Mouse (Mus musculus): Measurements from ENCODE around the gene Tnfrsf13b. TPM values are rescaled to one million over a fixed set of nuclear protein-coding genes. Genes with fewer than 3 reads are reported as not detected.

Gene Tnfrsf13b
- 11.5 and 17.7 TPM in 2 replicates for polyA plus RNA-seq (2015; fragmentation: Nextera tagmentation; extraction: Ambion mirVana)

DNA sequence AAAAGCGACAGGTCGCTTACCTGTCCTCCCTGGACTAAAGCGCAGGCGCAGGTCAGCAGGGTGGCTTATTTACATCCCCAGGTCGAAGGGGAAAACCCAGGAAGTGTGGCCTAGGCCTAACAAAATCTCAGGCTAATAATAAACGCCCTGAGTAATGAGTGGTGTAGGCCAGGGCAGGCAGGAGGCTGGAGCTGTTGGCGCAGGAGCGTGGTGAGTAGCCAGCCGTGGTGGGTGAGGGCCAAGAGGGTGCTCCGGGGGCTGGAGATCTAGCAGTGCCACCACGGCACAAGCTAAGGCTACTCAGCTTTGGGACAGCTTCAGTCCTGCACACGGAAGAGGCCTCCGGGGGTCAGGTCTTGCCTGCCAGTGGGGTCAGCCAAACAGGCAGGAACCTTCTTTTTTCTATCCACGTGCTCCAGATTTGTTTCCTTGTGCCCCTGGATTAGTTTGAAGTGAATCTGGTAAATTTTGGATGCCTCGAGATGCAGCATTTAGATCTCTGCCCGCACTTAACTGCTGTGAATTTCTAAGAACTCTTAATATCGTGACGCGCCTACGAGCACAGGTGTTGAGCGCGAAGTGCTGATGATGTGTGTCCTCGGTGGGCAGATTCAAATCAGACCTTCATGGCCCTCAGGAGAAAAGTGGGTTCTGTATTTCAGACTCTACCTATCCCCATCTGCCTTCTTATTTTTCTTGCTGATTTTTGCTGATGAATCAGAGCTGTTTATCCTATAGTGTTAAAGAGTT lies at the start of gene Tnfrsf13b:
Gene Tnfrsf13b (plus strand): TSS at position 150 of the 750 bp plus-strand sequence.

DNA sequence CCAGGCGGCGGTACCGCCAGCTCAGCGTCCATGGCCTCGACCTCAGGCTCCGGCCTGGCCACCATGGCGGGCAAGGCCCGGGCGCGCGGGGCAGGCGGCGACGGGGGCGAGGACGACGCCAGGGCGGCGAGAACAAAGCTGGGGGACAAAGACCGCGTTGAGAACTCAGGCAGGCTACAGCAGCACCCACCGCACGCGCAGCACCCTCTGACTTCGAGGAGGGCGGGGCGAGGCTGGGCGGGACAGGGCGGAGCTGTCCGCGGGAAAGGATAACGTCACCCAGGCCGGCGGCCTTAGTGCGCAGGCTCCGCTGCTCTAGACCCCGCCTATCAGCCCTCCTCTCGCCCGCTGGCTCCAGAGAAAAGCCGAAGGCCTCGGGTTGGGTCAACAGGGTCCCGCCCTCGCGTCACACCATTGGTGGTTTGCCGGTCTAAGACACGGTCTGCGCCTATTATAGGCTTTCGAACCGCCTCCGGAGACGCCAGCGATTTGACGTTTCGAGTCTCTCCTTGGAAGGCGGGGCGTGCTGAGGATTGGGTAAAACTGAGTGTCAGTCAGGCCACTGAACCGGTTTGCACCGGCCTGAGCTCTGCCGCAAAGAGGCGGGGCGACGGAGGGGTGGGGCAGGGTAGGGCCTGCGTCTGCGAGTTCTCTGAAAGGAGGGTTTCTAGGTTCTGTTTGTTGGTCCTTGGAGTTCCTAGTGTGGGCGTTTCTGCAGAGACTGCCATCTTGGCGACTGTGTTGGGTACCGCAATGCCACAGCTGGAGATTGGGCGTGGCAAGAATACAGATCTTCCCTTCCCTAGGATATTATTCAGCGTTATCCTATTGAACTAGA lies 48.5 kb downstream of the Tnfrsf13b start, which contains the start of gene Usp22:
Gene Usp22 (minus strand): TSS at position 235 of the 838 bp plus-strand sequence.

Other genes starting within 250 kb of the Tnfrsf13b start
- gene Tmem11, start 247.5 kb upstream of the Tnfrsf13b start, polyA plus RNA-seq (2015; fragmentation: Nextera tagmentation; extraction: Ambion mirVana), result 30.7 and 31.1 TPM in 2 replicates
- 10.1 and 10.9 TPM in 2 replicates for gene Natd1, start 212.0 kb upstream of the Tnfrsf13b start, polyA plus RNA-seq (2015; fragmentation: Nextera tagmentation; extraction: Ambion mirVana)
- 97.8 and 101 TPM in 2 replicates for gene Map2k3, start 194.7 kb upstream of the Tnfrsf13b start, polyA plus RNA-seq (2015; fragmentation: Nextera tagmentation; extraction: Ambion mirVana)
- not detected in 2 replicates for gene Kcnj12, start 104.2 kb upstream of the Tnfrsf13b start, polyA plus RNA-seq (2015; fragmentation: Nextera tagmentation; extraction: Ambion mirVana)
- gene Usp22, start 48.3 kb downstream of the Tnfrsf13b start, polyA plus RNA-seq (2015; fragmentation: Nextera tagmentation; extraction: Ambion mirVana), result 15.8 and 20.8 TPM in 2 replicates
- 0.19 TPM in 1 of 2 replicates, not detected in the other for gene Aldh3a1, start 80.8 kb downstream of the Tnfrsf13b start, polyA plus RNA-seq (2015; fragmentation: Nextera tagmentation; extraction: Ambion mirVana)
- gene Aldh3a2, start 140.7 kb downstream of the Tnfrsf13b start, polyA plus RNA-seq (2015; fragmentation: Nextera tagmentation; extraction: Ambion mirVana), result 11.4 and 16.1 TPM in 2 replicates
- not detected in 2 replicates for gene Slc47a2, start 216.1 kb downstream of the Tnfrsf13b start, polyA plus RNA-seq (2015; fragmentation: Nextera tagmentation; extraction: Ambion mirVana)